Mouse (Mus musculus) heart, embryonic 13.5 days (tissue): Measurements from ENCODE around the gene Zfp36. TPM values are rescaled to one million over a fixed set of nuclear protein-coding genes. Genes with fewer than 3 reads are reported as not detected.

Experiments used
- ATAC-seq: fragments of 200-750 bp; cut with Nextera tagmentation; 2 replicates; pipeline ENCODE4 v1.8.0; 2017; ENCODE audit warnings: moderate TSS enrichment; ENCODE audit not compliant: insufficient number of reproducible peaks, low FRiP score, low TSS enrichment; ENCODE audit errors: extremely low read depth
- H3K27ac ChIP-seq: fragments of 300-500 bp; sonication (generic); replicated peaks from 2 replicates; pipeline ENCODE4 v1.5.1; 2015; ENCODE audit warnings: moderate library complexity, mild to moderate bottlenecking, inconsistent platforms
- H3K27me3 ChIP-seq: fragments of 300-500 bp; sonication (generic); replicated peaks from 2 replicates; pipeline ENCODE4 v1.6.1; 2015; ENCODE audit warnings: mild to moderate bottlenecking, inconsistent platforms
- H3K36me3 ChIP-seq: fragments of 300-500 bp; sonication (generic); 2 replicates; pipeline ENCODE4 v1.6.1; 2015; ENCODE audit warnings: mild to moderate bottlenecking, inconsistent platforms
- H3K4me1 ChIP-seq: fragments of 300-500 bp; sonication (generic); 2 replicates; pipeline ENCODE4 v1.6.1; 2015; ENCODE audit warnings: inconsistent platforms
- H3K4me2 ChIP-seq: fragments of 300-500 bp; sonication (generic); 2 replicates; pipeline ENCODE4 v1.6.1; 2015; ENCODE audit warnings: inconsistent platforms, mild to moderate bottlenecking, moderate library complexity
- H3K4me3 ChIP-seq: fragments of 300-500 bp; sonication (generic); 2 replicates; pipeline ENCODE4 v1.5.1; 2015; ENCODE audit warnings: moderate library complexity, mild to moderate bottlenecking, inconsistent platforms
- H3K9ac ChIP-seq: fragments of 300-500 bp; sonication (generic); 2 replicates; pipeline ENCODE4 v1.6.1; 2015; ENCODE audit warnings: inconsistent platforms, mild to moderate bottlenecking, moderate library complexity
- H3K9me3 ChIP-seq: fragments of 300-500 bp; sonication (generic); 2 replicates; pipeline ENCODE4 v1.6.1; 2016; ENCODE audit warnings: inconsistent platforms
- WGBS: fragments of 180-500 bp; shearing (Covaris S2); methylation state at CpG from one replicate; pipeline ENCODE4 v1.1.7; 2015; ENCODE audit warnings: mixed read lengths; 5-methylcytosine and 5-hydroxymethylcytosine counted together
- polyA plus RNA-seq: library from polyadenylated mRNA; unstranded; fragments of >200 nt; fragmentation: Nextera tagmentation; extraction: Ambion mirVana; gene quantifications from 2 replicates; pipeline ENCODE4 v1.2.1, GENCODE M21; 2015

Zfp36 gene
- polyA plus RNA-seq, 1 experiment from 2014 or later = 13.6 TPM

DNA sequence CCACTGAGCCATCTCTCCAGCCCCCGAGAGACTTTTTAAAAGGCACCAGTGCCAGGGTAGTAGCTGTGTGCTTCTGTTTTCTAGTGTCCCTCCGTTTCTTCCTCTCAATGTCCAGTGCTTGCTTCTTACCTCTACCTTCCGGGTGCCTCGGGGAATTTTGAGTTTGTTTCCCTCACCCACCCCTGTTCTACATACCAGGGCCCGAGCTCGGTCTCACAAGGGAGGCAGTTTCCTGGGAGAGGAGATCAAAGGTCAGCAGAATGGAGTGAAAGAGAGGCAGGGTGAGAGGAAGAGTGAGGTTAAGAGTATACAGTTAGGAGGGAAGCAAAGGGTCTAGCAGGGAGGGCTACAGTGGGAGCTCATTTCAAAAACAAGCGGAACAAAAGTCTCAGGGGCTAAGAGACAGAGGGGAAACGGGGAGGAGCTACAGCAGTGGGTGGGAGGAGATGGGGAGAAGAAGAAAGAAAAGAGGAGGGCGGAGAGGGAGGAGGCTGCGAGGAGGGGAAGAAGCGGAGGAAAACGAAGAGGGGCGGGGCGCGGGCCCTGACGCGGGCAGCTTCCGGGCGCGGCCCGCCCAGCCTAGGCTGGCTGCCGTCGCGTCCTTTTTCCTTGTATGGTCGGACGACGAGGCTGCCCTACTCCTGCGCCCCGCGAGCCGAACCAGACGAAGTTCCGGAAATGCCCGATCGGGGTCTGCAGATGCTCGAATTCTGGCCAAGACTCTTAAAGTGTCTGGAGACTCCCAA, 4.7 kb downstream of the Zfp36 start:
- H3K27ac ChIP-seq = peak overlapping the region; percentile 100
- peaks cover 59% of the 10 kb centered on the region for H3K4me1 ChIP-seq
- no peaks in the 10 kb centered on the region for H3K9me3 ChIP-seq
- ATAC-seq = peak; percentile 40
- WGBS = under 1% methylated on average over 35 of the region's 36 CpGs
- peak overlapping the region; percentile 87 for H3K4me3 ChIP-seq
- peak overlapping the region; percentile 88 for H3K4me2 ChIP-seq
- H3K36me3 ChIP-seq = peaks cover 15% of the 10 kb centered on the region
- no peaks in the 10 kb centered on the region for H3K27me3 ChIP-seq
- H3K9ac ChIP-seq = peak overlapping the region; percentile 98

DNA sequence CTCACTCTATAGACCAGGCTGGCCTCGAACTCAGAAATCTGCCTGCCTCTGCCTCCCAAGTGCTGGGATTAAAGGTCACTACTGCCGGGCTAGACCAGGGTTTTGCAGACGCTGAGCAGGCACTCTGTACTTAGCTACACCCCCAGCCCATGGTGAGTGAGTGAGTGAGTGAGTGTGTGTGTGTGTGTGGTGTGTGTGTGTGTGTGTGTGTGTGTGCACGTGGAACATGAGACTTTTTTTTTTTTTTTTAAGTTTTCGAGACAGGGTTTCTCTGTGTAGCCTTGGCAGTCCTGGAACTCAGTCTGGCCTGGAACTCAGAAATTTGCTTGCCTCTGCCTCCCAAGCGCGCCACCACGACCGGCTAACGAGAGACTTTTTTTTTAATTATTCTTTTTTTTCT, 5.4 kb downstream of the Zfp36 start:
- H3K4me3 ChIP-seq = peak overlapping the region; percentile 87
- H3K4me2 ChIP-seq = peak overlapping the region; percentile 88
- H3K36me3 ChIP-seq = peaks cover 22% of the 10 kb centered on the region
- no peaks in the 10 kb centered on the region for H3K9me3 ChIP-seq
- no peaks in the 10 kb centered on the region for H3K27me3 ChIP-seq
- peak overlapping the region; percentile 100 for H3K27ac ChIP-seq
- ATAC-seq = no peak
- peak overlapping the region; percentile 98 for H3K9ac ChIP-seq
- WGBS = 81% methylated on average over 10 of the region's 10 CpGs
- H3K4me1 ChIP-seq = peaks cover 59% of the 10 kb centered on the region

DNA sequence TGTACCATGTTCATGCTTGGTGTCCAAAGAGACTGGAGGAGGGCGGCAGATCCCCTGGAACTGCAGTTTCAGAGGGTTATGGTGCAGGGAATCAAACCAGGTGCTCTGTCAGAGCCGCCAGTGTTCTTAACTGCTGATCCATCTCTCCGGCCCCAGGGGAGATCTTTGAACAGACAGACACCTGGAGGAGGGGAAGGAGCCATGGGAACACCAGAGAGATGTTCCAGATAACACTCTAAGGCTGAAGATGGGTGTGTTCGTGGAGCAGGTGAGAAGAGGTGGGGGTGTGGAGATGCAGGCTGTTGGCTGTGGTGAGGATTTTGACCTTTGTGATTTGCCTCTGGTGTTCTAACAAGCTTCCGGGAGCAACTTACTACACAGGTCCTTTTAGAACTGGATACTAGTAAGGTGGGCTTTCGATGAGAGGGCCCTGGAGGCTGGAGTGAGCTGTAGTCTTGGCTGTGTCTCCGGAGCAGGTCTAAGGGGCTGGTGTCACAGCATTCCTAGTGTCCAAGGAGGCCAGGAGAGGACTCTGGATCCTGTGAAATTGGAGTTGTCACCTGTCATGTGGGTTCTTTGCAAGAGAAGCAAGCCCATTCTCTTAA, 6.1 kb downstream of the Zfp36 start:
- H3K9ac ChIP-seq = peak overlapping the region; percentile 47; the same call in 1 of the 2 replicates
- 78% methylated on average over 7 of the region's 7 CpGs for WGBS
- no peak for ATAC-seq

DNA sequence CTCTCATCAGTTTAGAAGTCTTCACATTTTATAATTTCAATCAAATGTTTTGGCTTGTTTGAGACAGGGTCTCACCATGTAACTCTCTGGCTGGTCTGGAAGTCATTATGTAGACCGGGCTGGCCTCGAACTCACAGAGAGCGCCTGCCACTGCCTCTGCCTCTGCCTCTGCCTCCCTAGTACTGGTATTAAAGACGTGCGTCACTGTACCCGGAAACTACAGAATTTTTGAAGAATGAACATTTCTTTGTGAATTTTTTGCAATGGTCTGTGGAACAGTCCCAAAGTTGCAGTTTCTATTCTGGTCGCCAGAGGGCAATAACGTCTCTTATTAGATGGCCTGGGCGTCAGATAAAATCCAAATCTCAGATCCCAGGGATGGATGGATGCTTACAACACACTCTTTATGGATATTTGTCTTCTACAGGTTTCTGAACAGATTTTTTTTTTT, 6.9 kb downstream of the Zfp36 start:
- H3K27ac ChIP-seq = peak overlapping the region; percentile 96
- peaks cover 66% of the 10 kb centered on the region for H3K4me1 ChIP-seq
- ATAC-seq = no peak
- under 1% methylated on average over 9 of the region's 9 CpGs for WGBS
- peak overlapping the region; percentile 88 for H3K4me3 ChIP-seq
- no peaks in the 10 kb centered on the region for H3K27me3 ChIP-seq
- peak overlapping the region; percentile 82 for H3K9ac ChIP-seq
- no peaks in the 10 kb centered on the region for H3K9me3 ChIP-seq
- peak overlapping the region; percentile 87 for H3K4me2 ChIP-seq
- H3K36me3 ChIP-seq = peaks cover 37% of the 10 kb centered on the region

More for the DNA sequence above, 6.1 kb downstream of the Zfp36 start:
- Histone ChIP-seq H3K4me2 (peak overlapping the region; percentile 87), H3K4me1 (peaks cover 61% of the 10 kb centered on the region), H3K9me3 (no peaks in the 10 kb centered on the region), H3K27ac (peak overlapping the region; percentile 100), H3K27me3 (no peaks in the 10 kb centered on the region), H3K4me3 (no peak overlapping the region), H3K36me3 (peaks cover 29% of the 10 kb centered on the region)

DNA sequence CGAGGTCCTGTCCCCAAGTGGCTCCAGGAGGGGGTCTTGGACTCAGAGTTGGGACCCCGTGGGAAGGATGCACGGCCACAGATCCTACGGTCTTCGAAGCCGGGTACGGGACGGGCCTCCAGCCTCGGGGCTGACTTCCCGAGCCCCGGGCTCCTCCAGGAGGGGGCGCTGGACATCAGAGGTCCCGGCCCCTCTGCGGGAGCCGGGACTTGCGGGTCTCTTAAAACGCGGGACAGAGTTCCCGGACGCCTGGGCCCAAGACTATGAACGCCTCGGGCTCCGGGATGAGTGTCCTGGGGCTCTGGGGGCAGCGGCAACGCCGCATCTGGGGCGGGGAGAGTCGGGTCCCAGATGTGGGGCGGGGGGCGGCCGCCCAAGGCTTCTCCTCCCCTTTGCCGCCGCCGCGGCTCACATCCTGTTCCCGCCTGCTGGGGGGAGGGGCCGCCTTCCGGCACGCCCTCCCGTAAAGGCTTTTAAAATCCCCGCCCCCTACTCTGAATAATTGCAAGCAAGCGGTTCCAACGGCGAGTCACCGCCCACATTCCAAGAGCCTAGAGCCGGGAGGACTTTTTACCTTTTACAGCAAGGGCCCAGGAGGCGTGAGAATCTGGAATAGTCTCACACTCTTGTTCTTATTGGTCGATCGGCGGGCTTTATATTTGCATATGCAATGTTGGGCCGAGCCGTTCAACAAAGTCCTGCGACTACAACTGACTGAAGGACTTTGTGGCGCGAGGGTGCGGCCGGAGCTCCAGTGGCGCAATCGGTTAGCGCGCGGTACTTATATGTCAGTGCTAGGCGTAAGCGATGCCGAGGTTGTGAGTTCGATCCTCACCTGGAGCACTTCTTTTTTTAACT, 7.6 kb downstream of the Zfp36 start, which contains the start of gene Plekhg2:
Plekhg2 (minus strand) TSS at position 349 of the 858 bp plus-strand sequence.
- peaks cover 60% of the 10 kb centered on the region for H3K4me1 ChIP-seq
- H3K36me3 ChIP-seq = peaks cover 37% of the 10 kb centered on the region
- peak within 1 kb of the TSS; percentile 97 for H3K9ac ChIP-seq
- H3K9me3 ChIP-seq = no peaks in the 10 kb centered on the region
- H3K4me3 ChIP-seq = peak within 1 kb of the TSS; percentile 88
- peak; percentile 81 for ATAC-seq
- WGBS = 0% methylated on average over 66 of the region's 66 CpGs
- no peaks in the 10 kb centered on the region for H3K27me3 ChIP-seq
- H3K27ac ChIP-seq = peak within 1 kb of the TSS; percentile 96
- H3K4me2 ChIP-seq = peak within 1 kb of the TSS; percentile 87

DNA sequence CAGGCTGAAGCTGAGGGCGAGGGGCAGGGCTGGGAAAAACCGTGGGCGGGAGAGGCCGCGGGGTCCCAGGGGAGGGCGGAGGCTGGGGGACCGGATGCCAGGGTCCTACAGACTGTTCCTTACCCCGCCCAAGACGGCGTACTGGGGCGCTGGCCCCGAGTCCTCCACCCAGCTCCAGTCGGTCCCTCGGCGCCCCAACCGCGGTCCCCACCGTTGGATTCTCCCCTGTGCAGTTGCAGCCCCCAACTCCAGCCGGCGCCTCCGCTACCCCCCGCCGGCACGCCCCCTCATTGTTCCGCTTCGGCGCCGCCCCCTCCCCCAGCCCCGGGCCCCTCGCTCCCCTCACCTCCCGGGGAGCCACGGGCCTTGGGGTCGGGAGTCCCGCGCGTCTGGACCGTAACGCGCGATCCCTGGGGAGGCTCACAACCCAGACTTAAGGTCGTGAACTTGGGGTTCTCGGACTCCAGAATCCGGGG, 8.5 kb downstream of the Zfp36 start:
- WGBS = under 1% methylated on average over 30 of the region's 43 CpGs
- H3K27ac ChIP-seq = peak overlapping the region; percentile 96
- H3K4me1 ChIP-seq = peaks cover 51% of the 10 kb centered on the region
- ATAC-seq = no peak
- peak overlapping the region; percentile 88 for H3K4me3 ChIP-seq
- H3K9me3 ChIP-seq = no peaks in the 10 kb centered on the region
- H3K36me3 ChIP-seq = peaks cover 40% of the 10 kb centered on the region
- H3K9ac ChIP-seq = peak overlapping the region; percentile 97
- no peaks in the 10 kb centered on the region for H3K27me3 ChIP-seq
- H3K4me2 ChIP-seq = peak overlapping the region; percentile 87

DNA sequence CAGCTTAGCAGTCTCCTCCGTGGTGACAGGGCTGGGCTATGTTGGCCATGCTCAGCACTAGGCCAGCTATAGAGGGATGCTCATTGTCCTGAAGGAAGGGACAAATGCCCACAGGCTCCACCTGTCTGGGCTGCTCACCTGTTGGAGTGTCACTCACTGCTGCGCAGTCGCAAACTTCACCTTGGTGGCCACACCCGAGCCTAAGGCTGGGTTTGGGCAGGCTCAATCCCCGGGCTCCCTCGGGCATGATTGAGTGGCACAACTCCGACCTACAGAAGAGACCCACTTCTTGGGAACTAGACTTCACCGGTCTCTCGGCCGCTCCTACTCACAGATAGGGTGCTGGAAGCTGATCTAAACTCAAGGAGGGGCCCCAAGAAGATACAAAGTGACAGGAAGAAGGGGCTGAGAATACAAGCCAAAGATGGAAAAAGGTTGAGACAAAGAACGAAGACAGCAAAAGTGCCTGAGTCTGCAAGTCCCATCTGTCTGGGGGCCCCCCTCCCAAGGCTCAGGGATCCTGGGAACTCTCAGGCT, 9.0 kb downstream of the Zfp36 start:
- H3K9ac ChIP-seq = peak overlapping the region; percentile 97
- 7% methylated on average over 11 of the region's 11 CpGs for WGBS
- H3K27ac ChIP-seq = peak overlapping the region; percentile 96
- peak overlapping the region; percentile 87 for H3K4me2 ChIP-seq
- peak overlapping the region; percentile 88 for H3K4me3 ChIP-seq
- H3K9me3 ChIP-seq = no peaks in the 10 kb centered on the region
- ATAC-seq = no peak
- H3K27me3 ChIP-seq = no peaks in the 10 kb centered on the region
- peaks cover 45% of the 10 kb centered on the region for H3K36me3 ChIP-seq
- peaks cover 46% of the 10 kb centered on the region for H3K4me1 ChIP-seq

DNA sequence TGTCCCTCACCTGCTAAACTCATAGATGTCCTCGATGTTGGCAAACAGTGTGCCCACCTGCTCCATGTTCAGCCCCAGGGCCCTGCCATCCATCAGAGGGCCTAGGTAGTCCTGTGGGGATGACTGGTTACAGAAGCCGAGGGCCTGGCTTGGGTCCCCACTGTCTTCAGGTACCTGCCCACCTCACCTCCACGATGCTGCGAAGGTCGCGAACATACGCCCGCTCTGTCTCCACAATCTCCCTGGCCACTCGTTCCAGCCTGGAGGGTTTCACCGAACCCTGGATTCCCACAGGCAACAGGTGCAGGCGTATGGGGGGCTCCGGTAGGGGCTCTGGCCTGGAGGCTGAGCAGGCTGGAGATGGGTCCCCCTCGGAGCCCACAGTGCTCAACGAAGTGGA, 10.0 kb downstream of the Zfp36 start:
- peak overlapping the region; percentile 88 for H3K4me3 ChIP-seq
- ATAC-seq = no peak
- H3K27ac ChIP-seq = no peak overlapping the region
- peak overlapping the region; percentile 97 for H3K9ac ChIP-seq
- H3K4me2 ChIP-seq = peak overlapping the region; percentile 87
- peaks cover 41% of the 10 kb centered on the region for H3K4me1 ChIP-seq
- H3K36me3 ChIP-seq = peaks cover 55% of the 10 kb centered on the region
- H3K9me3 ChIP-seq = no peaks in the 10 kb centered on the region
- no peaks in the 10 kb centered on the region for H3K27me3 ChIP-seq
- WGBS = 92% methylated on average over 14 of the region's 14 CpGs

DNA sequence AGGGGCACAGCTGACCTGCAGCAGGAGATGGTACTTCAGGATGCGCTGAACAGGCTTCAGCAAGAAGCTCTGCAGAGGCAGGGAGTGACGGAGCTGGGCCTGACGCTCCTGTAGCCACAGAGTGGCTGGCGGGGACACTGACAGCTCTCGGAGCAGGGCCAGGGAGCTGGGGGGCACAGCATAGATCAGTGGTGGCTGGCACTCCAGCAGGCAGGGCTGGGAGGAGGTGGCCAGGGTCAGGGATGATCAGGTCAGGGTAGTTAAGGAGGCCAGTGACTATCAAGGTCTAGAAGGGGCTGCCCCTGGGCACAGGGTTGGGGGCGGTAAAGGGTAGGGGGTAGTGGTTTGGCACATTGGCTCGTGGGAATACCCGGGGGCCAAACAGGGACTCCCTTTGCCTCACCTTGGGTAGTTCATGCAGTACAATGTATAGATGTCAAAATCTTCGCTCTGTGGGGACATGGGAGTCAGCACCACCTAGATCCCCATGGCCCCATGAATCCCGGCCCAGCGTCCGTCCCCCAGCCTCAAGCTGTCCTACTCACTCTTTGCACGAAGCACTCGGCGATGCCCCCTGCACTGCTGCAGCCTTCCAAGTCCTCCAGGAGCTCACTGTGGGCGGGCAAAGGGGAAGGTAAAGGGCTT, 11.7 kb downstream of the Zfp36 start:
- Histone ChIP-seq H3K9ac (peak overlapping the region; percentile 40; the same call in 1 of the 2 replicates), H3K27ac (no peak overlapping the region), H3K36me3 (peaks cover 71% of the 10 kb centered on the region), H3K4me1 (peaks cover 28% of the 10 kb centered on the region), H3K27me3 (no peaks in the 10 kb centered on the region), H3K4me2 (no peak overlapping the region), H3K4me3 (no peak overlapping the region), H3K9me3 (no peaks in the 10 kb centered on the region)
- WGBS = 87% methylated on average over 16 of the region's 16 CpGs
- ATAC-seq = no peak

DNA sequence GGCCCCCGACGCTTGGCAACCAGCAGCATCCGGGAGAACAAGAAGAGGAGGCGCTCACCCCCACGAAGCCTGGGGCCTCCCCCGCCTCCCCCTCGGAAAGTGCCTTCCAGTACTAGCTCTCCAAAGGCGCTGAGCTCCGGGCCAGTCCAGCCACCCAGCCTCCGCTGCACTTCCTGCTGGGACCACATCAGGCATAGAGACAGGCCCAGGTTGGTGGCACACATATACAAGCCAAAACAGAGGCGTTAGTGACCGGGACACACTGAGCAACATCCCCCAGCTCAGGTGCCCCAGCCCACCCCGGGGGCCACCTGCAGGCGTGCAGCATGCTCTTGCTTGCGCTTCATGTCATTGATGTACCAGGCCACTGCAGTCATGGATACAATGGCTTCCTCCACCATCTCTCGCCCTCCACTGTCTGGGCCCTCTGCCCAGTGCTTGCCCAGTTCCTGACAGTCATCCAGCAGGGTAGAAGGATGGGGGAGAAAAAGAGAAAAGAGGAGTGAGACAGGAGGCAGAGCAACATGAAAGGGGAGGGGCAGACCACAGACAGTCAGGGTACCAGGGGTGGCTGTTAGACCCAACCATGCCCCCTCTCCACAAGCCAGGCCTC, 12.3 kb downstream of the Zfp36 start:
- H3K36me3 ChIP-seq = peaks cover 78% of the 10 kb centered on the region
- peaks cover 30% of the 10 kb centered on the region for H3K4me1 ChIP-seq
- no peaks in the 10 kb centered on the region for H3K27me3 ChIP-seq
- 87% methylated on average over 16 of the region's 16 CpGs for WGBS
- H3K4me2 ChIP-seq = no peak overlapping the region
- no peak overlapping the region for H3K9ac ChIP-seq
- no peak overlapping the region for H3K4me3 ChIP-seq
- ATAC-seq = no peak
- no peak overlapping the region for H3K27ac ChIP-seq
- no peaks in the 10 kb centered on the region for H3K9me3 ChIP-seq
